ENCODE assay signal across 6 mouse cellular contexts in the genomic region with DNA sequence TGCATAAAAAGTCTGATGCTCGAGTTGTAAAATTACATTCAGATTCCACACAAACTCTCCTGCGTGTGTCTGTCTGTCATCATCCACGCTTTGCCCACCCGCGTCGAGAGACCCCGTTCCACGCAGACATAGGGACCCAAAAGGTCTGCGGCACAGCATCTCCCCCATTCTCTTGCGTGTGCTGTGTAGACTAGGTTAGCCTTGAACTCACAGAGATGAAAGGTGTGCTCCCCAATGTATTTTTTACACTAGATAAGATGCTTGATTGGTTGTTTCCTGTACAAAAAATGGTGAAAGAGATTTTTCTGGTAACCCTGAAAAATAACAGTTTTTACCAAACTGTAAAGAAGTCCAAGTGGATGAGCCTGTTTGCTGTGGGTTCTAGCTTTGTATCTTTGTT. TPM values are rescaled to one million over a fixed set of nuclear protein-coding genes. Genes with fewer than 3 reads are reported as not detected.
DNase-seq lines count a peak whose midpoint lies in the region; TF ChIP-seq lines count a peak whose summit lies in the region.
"Not testable (repeated sequence)": the region's sequence is repeated elsewhere in the genome, so short reads cannot be mapped to it uniquely, and the experiment has no call there.

No protein-coding gene starts in this region.

- H3K4me1 ChIP-seq in ES-Bruce4 (ENCODE audit: control insufficient read depth, insufficient read depth, low read length) = not testable (repeated sequence)
- peaks cover 5 to 29% of the 10 kb centered on the region in 2 experiments for H3K4me1 ChIP-seq in ES-E14 (ENCODE audit: control insufficient read depth in 2 of 2, insufficient read depth in 2 of 2, low read length in 2 of 2, poor library complexity in 1 of 2)

- H3K9ac ChIP-seq in ES-Bruce4 (ENCODE audit: low read depth, poor library complexity, severe bottlenecking) (peak overlapping the region; percentile 57; the same call in 1 of the 2 replicates), ES-E14 (ENCODE audit: insufficient read depth, low read depth, low read length, poor library complexity, severe bottlenecking) (peak overlapping the region; percentile 61)

- not testable (repeated sequence) for H3K4me3 ChIP-seq in ES-Bruce4 (ENCODE audit: low read depth, low read length)
- H3K4me3 ChIP-seq in ES-E14 (ENCODE audit: insufficient read depth in 1 of 2, low read depth in 1 of 2, low read length in 2 of 2, poor library complexity in 1 of 2, severe bottlenecking in 1 of 2) = peak overlapping the region; percentile 3 to 39; a peak in 3 of 4 replicates

- H3K9me3 ChIP-seq in ES-Bruce4 (replicated peaks; ENCODE audit: control insufficient read depth, insufficient read depth, low read length, poor library complexity, severe bottlenecking); ES-E14 (ENCODE audit: control insufficient read depth, insufficient read depth, low read depth, low read length): not testable (repeated sequence)

- in situ Hi-C loops in ES-E14 (cut with MboI; ENCODE audit: low sequenced_read_pairs in 2 of 2, unreplicated experiment in 2 of 2) = not testable (repeated sequence)

- H3K27me3 ChIP-seq in ES-Bruce4 (ENCODE audit: control insufficient read depth, insufficient read depth, low read length, poor library complexity, severe bottlenecking) = not testable (repeated sequence)

- not testable (repeated sequence) for TF ChIP-seq EP300 in ES-Bruce4 (IDR thresholded peaks at IDR 0.05; ENCODE audit: insufficient read depth, low read depth, low read length)

- peak; percentile 70 for DNase-seq in ES-CJ7 (ENCODE audit: low read depth, low spot score)
- not testable (repeated sequence) for DNase-seq in ES-E14 (ENCODE audit: low read depth, low spot score)
- DNase-seq in R1 (ENCODE audit: low read depth, low spot score) = peak; percentile 79
- peak; percentile 69 for DNase-seq in ZHBTc4 (ENCODE audit: low read depth, low spot score)
- DNase-seq in heart, adult 11 months = peak; percentile 4

- TF ChIP-seq POLR2A in ES-Bruce4 (IDR thresholded peaks at IDR 0.05; ENCODE audit: insufficient read depth, low read length) = not testable (repeated sequence)

- not testable (repeated sequence) for H3K36me3 ChIP-seq in ES-Bruce4 (ENCODE audit: control insufficient read depth, insufficient read depth, low read length, poor library complexity, severe bottlenecking); ES-E14 (ENCODE audit: control insufficient read depth, insufficient read depth, low read length, poor library complexity, severe bottlenecking)

- not testable (repeated sequence) for TF ChIP-seq CTCF in ES-Bruce4 (IDR thresholded peaks at IDR 0.05; ENCODE audit: low read depth, low read length)

- H3K27ac ChIP-seq in ES-Bruce4 (ENCODE audit: insufficient read depth, low read length) = peak overlapping the region; percentile 90
- H3K27ac ChIP-seq in ES-E14 (ENCODE audit: insufficient read depth, low read depth, low read length, poor library complexity, severe bottlenecking) = peak overlapping the region; percentile 96

RNA-seq across cellular contexts. Expression of a gene that starts 19.5 kb away (rescaled TPM):
- 95.6 and 98.5 TPM in 2 replicates for polyA plus RNA-seq in ES-Bruce4 (2011; ENCODE audit: insufficient read depth, insufficient read length, low read depth, missing spikeins)
- total RNA-seq in ES-E14 (2012; rRNA removed) = 57.2 and 61.4 TPM in 2 replicates
